Mouse (Mus musculus) stomach, postnatal 0 days (tissue): Measurements from ENCODE around the gene Ereg.

Source experiments
- CTCF ChIP-seq: IDR thresholded peaks from 2 replicates; pipeline ENCODE4 v1.5.1; 2016; ENCODE audit warnings: antibody characterized with exemption, low read depth, mild to moderate bottlenecking, moderate library complexity
- EP300 ChIP-seq: optimal IDR thresholded peaks from 2 replicates; pipeline ENCODE3; 2016; ENCODE audit warnings: antibody characterized with exemption

- no peak for TF ChIP-seq CTCF
- no peak for TF ChIP-seq EP300
Observed at GRCm38 (mm10) chr5:91103943-91104665, 29.7 kb downstream of the Ereg start.
